Mouse (Mus musculus) heart, adult 9 months (tissue): Measurements from ENCODE around the gene Ifngr2.

Experiments
- DNase-seq, 2 experiments: peaks; one replicate each; pipeline ENCODE4 v3.0.0; 2022; ENCODE audit warnings: low spot score in 2 of 2

Gene Ifngr2

GRCm38 (mm10) chr16:91536372-91536771, 10.5 kb upstream of the Ifngr2 start:
- DNase-seq = no peak

- DNase-seq = no peak
Observed at GRCm38 (mm10) chr16:91537065-91537464, 9.8 kb upstream of the Ifngr2 start.

- no peak for DNase-seq
Observed at GRCm38 (mm10) chr16:91538051-91538450, 8.8 kb upstream of the Ifngr2 start.

- DNase-seq = no peak
Observed at GRCm38 (mm10) chr16:91538513-91538912, 8.4 kb upstream of the Ifngr2 start.

- DNase-seq = no peak
Observed at GRCm38 (mm10) chr16:91541573-91542081, 5.2 kb upstream of the Ifngr2 start.

GRCm38 (mm10) chr16:91543619-91544018, 3.3 kb upstream of the Ifngr2 start:
- no peak for DNase-seq

GRCm38 (mm10) chr16:91545597-91546281, 1.1 kb upstream of the Ifngr2 start:
- no peak for DNase-seq

GRCm38 (mm10) chr16:91546391-91546835, 459 bp upstream of the Ifngr2 start:
- DNase-seq = peak in 1 of 2 experiments; percentile 70

- no peak for DNase-seq
Observed at GRCm38 (mm10) chr16:91547974-91548373, 1.1 kb downstream of the Ifngr2 start.

- DNase-seq = no peak
Observed at GRCm38 (mm10) chr16:91548586-91548985, 1.7 kb downstream of the Ifngr2 start.

GRCm38 (mm10) chr16:91548996-91549395, 2.1 kb downstream of the Ifngr2 start:
- no peak for DNase-seq

- no peak for DNase-seq
Observed at GRCm38 (mm10) chr16:91549616-91550015, 2.7 kb downstream of the Ifngr2 start.

- DNase-seq = no peak
Observed at GRCm38 (mm10) chr16:91551081-91551524, 4.2 kb downstream of the Ifngr2 start.

GRCm38 (mm10) chr16:91552072-91552471, 5.2 kb downstream of the Ifngr2 start:
- DNase-seq = no peak

- DNase-seq = peak; percentile 40 to 55
Observed at GRCm38 (mm10) chr16:91553625-91554024, 6.8 kb downstream of the Ifngr2 start.

- DNase-seq = no peak
Observed at GRCm38 (mm10) chr16:91555017-91555605, 8.2 kb downstream of the Ifngr2 start.

GRCm38 (mm10) chr16:91556659-91557058, 9.8 kb downstream of the Ifngr2 start:
- no peak for DNase-seq

GRCm38 (mm10) chr16:91557214-91557613, 10.3 kb downstream of the Ifngr2 start:
- DNase-seq = no peak

- peak; percentile 67 to 75 for DNase-seq
Observed at GRCm38 (mm10) chr16:91557693-91558092, 10.8 kb downstream of the Ifngr2 start.

- DNase-seq = no peak
Observed at GRCm38 (mm10) chr16:91561099-91561498, 14.2 kb downstream of the Ifngr2 start.

GRCm38 (mm10) chr16:91561541-91562457, 14.9 kb downstream of the Ifngr2 start:
- no peak for DNase-seq
